Mouse (Mus musculus) kidney, postnatal 0 days (tissue): ENCODE results near the gene Srgap2. TPM values are rescaled to one million over a fixed set of nuclear protein-coding genes. Genes with fewer than 3 reads are reported as not detected.
A peak's percentile ranks its signal among the peaks of the same experiment; 100 is the strongest.

Source experiments
- ATAC-seq: fragments of 200-750 bp; cut with Nextera tagmentation; replicated peaks from 2 replicates; pipeline ENCODE4 v1.8.0; 2017; ENCODE audit warnings: low read depth, moderate number of reproducible peaks, moderate TSS enrichment, moderate library complexity; ENCODE audit not compliant: low FRiP score
- DNase-seq: peaks from one replicate; pipeline ENCODE4 v3.0.0-alpha.2; 2016; ENCODE audit warnings: low spot score
- H3K27ac ChIP-seq: fragments of 300-500 bp; sonication (generic); 2 replicates; pipeline ENCODE4 v1.5.1; 2014; ENCODE audit warnings: mild to moderate bottlenecking
- H3K27me3 ChIP-seq: fragments of 300-500 bp; sonication (generic); 2 replicates; pipeline ENCODE4 v1.6.1; 2014; ENCODE audit warnings: low read length, mixed read lengths; ENCODE audit not compliant: insufficient read depth
- H3K36me3 ChIP-seq: fragments of 300-500 bp; sonication (generic); 2 replicates; pipeline ENCODE4 v1.6.1; 2014; ENCODE audit warnings: low read length, mixed read lengths; ENCODE audit not compliant: insufficient read depth
- H3K4me1 ChIP-seq: fragments of 300-500 bp; sonication (generic); replicated peaks from 2 replicates; pipeline ENCODE4 v1.6.1; 2014; ENCODE audit warnings: antibody characterized with exemption, low read length, mixed read lengths; ENCODE audit not compliant: insufficient read depth
- H3K4me2 ChIP-seq: fragments of 300-500 bp; sonication (generic); 2 replicates; pipeline ENCODE4 v1.6.1; 2014; ENCODE audit warnings: mild to moderate bottlenecking, low read length, moderate library complexity, mixed read lengths
- H3K4me3 ChIP-seq: fragments of 300-500 bp; sonication (generic); replicated peaks from 2 replicates; pipeline ENCODE4 v1.5.1; 2014; ENCODE audit warnings: low read depth, low read length
- H3K9ac ChIP-seq: fragments of 300-500 bp; sonication (generic); 2 replicates; pipeline ENCODE4 v1.6.1; 2014; ENCODE audit warnings: low read depth, low read length
- H3K9me3 ChIP-seq: fragments of 300-500 bp; sonication (generic); replicated peaks from 2 replicates; pipeline ENCODE4 v1.6.1; 2016; ENCODE audit warnings: low read length, inconsistent platforms, mixed read lengths
- CTCF ChIP-seq: IDR thresholded peaks from 2 replicates; pipeline ENCODE4 v1.5.1; 2016; ENCODE audit warnings: antibody characterized with exemption, low read depth, mild to moderate bottlenecking, moderate library complexity
- WGBS: fragments of 180-500 bp; shearing (Covaris S2); extraction: QIAGEN DNeasy Blood & Tissue Kit; methylation state at CpG from one replicate; pipeline ENCODE4 v1.1.7; 2014; 5-methylcytosine and 5-hydroxymethylcytosine counted together
- polyA plus RNA-seq: library from polyadenylated mRNA; unstranded; fragments of >200 nt; fragmentation: Nextera tagmentation; extraction: Ambion mirVana; gene quantifications from 2 replicates; pipeline ENCODE4 v1.2.1, GENCODE M21; 2015

The Srgap2 gene
- polyA plus RNA-seq, 1 experiment from 2014 or later, result 6.9 TPM

DNA sequence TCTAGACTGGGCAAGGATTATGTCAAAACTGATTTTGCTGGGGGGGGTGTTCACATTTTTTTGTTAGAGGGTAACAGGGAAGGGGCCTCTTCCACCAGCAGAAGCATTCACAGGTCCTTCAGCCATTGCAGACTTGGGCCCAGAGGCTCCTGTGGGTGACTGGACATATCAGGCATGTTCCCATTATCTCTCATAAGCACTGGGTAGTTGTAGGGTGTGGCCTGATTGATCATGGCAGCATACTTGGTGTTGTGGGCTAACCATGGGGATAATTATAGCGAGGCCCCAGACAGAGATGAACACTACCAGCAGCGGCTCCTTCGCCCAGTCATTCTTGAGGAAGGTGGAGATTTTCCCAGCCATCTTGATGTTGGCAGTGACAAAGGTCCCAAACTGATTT, 79.8 kb downstream of the Srgap2 start:
- Histone ChIP-seq H3K4me1 (no peaks in the 10 kb centered on the region), H3K9ac (no peak overlapping the region), H3K4me2 (no peak overlapping the region), H3K27me3 (no peaks in the 10 kb centered on the region), H3K27ac (no peak overlapping the region), H3K36me3 (no peaks in the 10 kb centered on the region), H3K4me3 (no peak overlapping the region), H3K9me3 (no peaks in the 10 kb centered on the region)
- no peak for DNase-seq
- WGBS, result 98% methylated on average over 3 of the region's 3 CpGs
- ATAC-seq, result no peak
- no peak for TF ChIP-seq CTCF

DNA sequence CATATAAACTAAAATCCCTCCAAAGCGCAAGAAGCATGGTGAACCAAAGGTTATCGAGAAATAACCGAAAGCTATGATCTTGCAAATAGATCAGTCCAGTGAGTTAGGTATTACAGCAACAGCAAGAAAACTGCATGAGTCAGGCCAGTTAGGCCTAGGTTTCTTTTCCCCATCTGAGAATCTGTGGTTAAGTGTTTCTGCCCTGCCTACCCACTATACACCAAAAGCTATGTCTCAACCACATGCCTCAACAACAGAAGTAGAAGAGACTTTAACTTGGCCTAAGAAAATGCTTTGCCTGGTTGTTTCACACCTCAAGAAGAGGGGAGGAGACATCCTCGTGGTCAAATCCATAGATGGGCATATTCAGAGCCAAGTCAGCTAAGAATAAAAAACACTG, 80.6 kb downstream of the Srgap2 start:
- no peaks in the 10 kb centered on the region for H3K4me1 ChIP-seq
- WGBS, result 92% methylated on average over 4 of the region's 4 CpGs
- no peak for TF ChIP-seq CTCF
- H3K27ac ChIP-seq, result no peak overlapping the region
- H3K9me3 ChIP-seq, result no peaks in the 10 kb centered on the region
- no peak overlapping the region for H3K4me2 ChIP-seq
- no peak overlapping the region for H3K4me3 ChIP-seq
- H3K9ac ChIP-seq, result no peak overlapping the region
- DNase-seq, result no peak
- no peaks in the 10 kb centered on the region for H3K27me3 ChIP-seq
- no peak for ATAC-seq
- H3K36me3 ChIP-seq, result no peaks in the 10 kb centered on the region

DNA sequence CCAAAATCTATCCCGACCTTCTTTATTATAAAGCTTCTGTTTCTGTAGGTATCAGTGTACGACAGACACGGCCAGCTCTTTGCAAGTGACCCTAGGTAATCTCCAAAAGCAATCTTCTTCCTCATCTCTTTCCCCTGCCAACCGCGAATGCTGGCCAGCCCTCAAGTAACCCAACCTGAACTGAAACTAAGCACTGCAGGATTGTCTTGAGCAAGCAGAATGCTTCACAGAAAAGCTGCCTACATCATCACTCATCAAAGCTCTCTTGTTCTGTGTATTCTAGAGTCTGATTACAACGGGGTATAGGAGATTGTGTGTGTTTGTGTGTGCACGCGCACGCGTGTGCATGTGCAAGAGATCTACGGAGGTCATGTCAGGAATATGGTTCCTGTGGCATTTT, 88.6 kb downstream of the Srgap2 start:
- Histone ChIP-seq H3K4me1 (no peaks in the 10 kb centered on the region), H3K27me3 (no peaks in the 10 kb centered on the region), H3K9me3 (no peaks in the 10 kb centered on the region), H3K9ac (no peak overlapping the region), H3K4me2 (no peak overlapping the region), H3K27ac (no peak overlapping the region), H3K4me3 (no peak overlapping the region), H3K36me3 (no peaks in the 10 kb centered on the region)
- ATAC-seq (no peak), DNase-seq (no peak)
- WGBS, result 82% methylated on average over 11 of the region's 11 CpGs
- TF ChIP-seq CTCF, result no peak

DNA sequence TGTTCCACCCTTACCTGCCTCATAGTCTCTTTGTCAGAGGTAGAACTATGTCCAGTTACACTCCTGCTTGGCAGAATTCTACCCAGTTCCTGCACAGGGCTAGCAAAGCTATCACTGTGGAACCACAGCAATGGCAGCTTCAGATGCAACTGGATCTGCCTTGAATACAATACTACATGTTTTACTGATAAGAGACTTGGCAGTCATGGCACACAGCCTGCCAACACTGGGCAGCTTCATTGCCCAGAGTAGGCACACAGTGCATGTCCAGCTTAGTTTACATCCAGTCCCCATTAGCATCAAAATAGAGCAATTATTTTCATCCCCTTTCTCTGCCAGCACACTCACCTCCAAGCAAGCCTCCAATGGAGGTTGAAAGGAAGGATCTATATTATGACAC, 89.2 kb downstream of the Srgap2 start:
- Histone ChIP-seq H3K9ac (no peak overlapping the region), H3K4me2 (no peak overlapping the region), H3K27me3 (no peaks in the 10 kb centered on the region), H3K4me3 (no peak overlapping the region), H3K4me1 (no peaks in the 10 kb centered on the region), H3K27ac (no peak overlapping the region), H3K36me3 (no peaks in the 10 kb centered on the region), H3K9me3 (no peaks in the 10 kb centered on the region)
- no peak for DNase-seq
- no peak for ATAC-seq
- no peak for TF ChIP-seq CTCF

DNA sequence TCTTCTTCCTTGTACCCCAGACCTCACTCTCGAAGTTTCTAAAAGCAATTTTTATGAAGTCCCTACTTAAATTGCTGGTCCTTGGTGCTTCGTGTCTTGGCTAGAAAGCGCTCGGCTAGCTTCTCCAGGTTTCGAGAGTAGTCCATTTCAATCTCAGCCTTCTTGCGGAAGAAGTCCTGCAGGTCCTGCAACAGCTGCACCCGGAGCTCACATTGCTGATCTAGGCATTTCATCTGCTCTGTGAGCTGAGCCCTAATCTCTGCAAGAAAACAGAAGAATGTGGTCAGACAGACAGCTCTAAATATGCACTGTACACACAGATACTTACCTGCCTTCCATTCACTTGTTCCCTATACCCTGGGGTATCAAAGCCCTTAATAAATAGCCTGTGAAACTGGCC, 90.5 kb downstream of the Srgap2 start:
- Histone ChIP-seq H3K36me3 (no peaks in the 10 kb centered on the region), H3K27me3 (no peaks in the 10 kb centered on the region), H3K9me3 (no peaks in the 10 kb centered on the region), H3K4me2 (no peak overlapping the region), H3K9ac (no peak overlapping the region), H3K4me1 (no peaks in the 10 kb centered on the region), H3K4me3 (no peak overlapping the region), H3K27ac (no peak overlapping the region)
- ATAC-seq (no peak), DNase-seq (no peak)
- WGBS, result 79% methylated on average over 7 of the region's 7 CpGs
- TF ChIP-seq CTCF, result no peak

DNA sequence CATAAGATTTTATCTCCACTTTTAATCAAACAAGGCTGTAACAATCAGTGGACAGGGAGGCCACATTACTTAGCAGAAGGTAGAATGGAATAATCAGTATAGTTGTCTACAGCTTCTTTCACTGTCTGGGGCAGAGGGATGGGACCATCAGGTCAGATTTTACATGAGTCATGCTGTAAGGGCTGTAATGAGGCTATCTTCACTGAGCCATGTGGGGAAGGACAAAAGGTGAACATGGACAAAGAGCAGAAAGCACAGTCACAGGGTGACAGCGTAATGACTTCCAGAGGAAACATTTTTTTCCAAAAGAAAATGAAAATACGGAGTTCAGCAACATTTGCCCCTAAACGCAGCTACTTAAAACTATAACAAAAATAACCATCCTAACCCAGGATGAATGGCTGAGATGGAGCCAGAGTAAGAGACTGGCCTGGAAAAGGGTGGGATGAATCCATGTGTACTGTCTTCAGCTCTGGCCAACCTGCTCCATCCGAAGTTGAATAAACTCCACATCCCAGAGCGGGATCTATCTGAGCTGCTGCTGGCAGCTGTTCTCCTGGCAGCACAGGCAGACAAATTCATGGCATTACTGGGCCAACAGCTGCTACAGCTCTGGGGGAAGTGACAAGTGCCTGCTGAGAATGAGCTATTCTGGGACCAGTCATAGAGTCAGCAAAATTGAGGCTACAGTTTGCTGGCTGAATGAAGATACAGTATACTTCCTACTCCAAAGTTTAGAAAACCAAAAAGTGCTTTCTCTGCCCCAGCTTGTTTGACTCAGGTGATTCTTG, 95.5 kb downstream of the Srgap2 start:
- Histone ChIP-seq H3K4me2 (no peak overlapping the region), H3K9me3 (no peaks in the 10 kb centered on the region), H3K27ac (no peak overlapping the region; the same call in 1 of the 2 replicates), H3K9ac (no peak overlapping the region), H3K27me3 (no peaks in the 10 kb centered on the region), H3K4me1 (peaks cover 9% of the 10 kb centered on the region), H3K4me3 (no peak overlapping the region), H3K36me3 (no peaks in the 10 kb centered on the region)
- TF ChIP-seq CTCF, result no peak
- WGBS, result 37% methylated on average over 5 of the region's 5 CpGs
- DNase-seq (peak; percentile 76), ATAC-seq (no peak; the same call in 1 of the 2 replicates)
